Mouse (Mus musculus) heart, embryonic 11.5 days (tissue): Measurements from ENCODE around the gene Gprin1. TPM values are rescaled to one million over a fixed set of nuclear protein-coding genes. Genes with fewer than 3 reads are reported as not detected.
A peak's percentile ranks its signal among the peaks of the same experiment; 100 is the strongest.

Source experiments
- ATAC-seq: fragments of 200-750 bp; cut with Nextera tagmentation; replicated peaks from 2 replicates; pipeline ENCODE4 v1.8.0; 2017; ENCODE audit warnings: moderate library complexity; ENCODE audit not compliant: insufficient number of reproducible peaks, low FRiP score, low TSS enrichment
- H3K27ac ChIP-seq: fragments of 300-500 bp; sonication (generic); 2 replicates; pipeline ENCODE4 v1.5.1; 2014; ENCODE audit warnings: mild to moderate bottlenecking, low read depth, low read length
- H3K27me3 ChIP-seq: fragments of 300-500 bp; sonication (generic); 2 replicates; pipeline ENCODE4 v1.6.1; 2014; ENCODE audit warnings: mild to moderate bottlenecking, low read length, mixed read lengths; ENCODE audit not compliant: control insufficient read depth, insufficient read depth
- H3K36me3 ChIP-seq: fragments of 300-500 bp; sonication (generic); 2 replicates; pipeline ENCODE4 v1.6.1; 2014; ENCODE audit warnings: mild to moderate bottlenecking, low read length, moderate library complexity, mixed read lengths; ENCODE audit not compliant: control insufficient read depth, insufficient read depth
- H3K4me1 ChIP-seq: fragments of 300-500 bp; sonication (generic); 2 replicates; pipeline ENCODE4 v1.6.1; 2014; ENCODE audit warnings: low read length; ENCODE audit not compliant: control insufficient read depth, insufficient read depth
- H3K4me2 ChIP-seq: fragments of 300-500 bp; sonication (generic); 2 replicates; pipeline ENCODE4 v1.6.1; 2014; ENCODE audit warnings: mild to moderate bottlenecking, moderate library complexity
- H3K4me3 ChIP-seq: fragments of 300-500 bp; sonication (generic); 2 replicates; pipeline ENCODE4 v1.5.1; 2014; ENCODE audit warnings: low read depth, low read length
- H3K9ac ChIP-seq: fragments of 300-500 bp; sonication (generic); 2 replicates; pipeline ENCODE4 v1.6.1; 2014; ENCODE audit warnings: mild to moderate bottlenecking, low read depth, low read length, moderate library complexity
- H3K9me3 ChIP-seq: fragments of 300-500 bp; sonication (generic); replicated peaks from 2 replicates; pipeline ENCODE4 v1.6.1; 2016; ENCODE audit warnings: low read length; ENCODE audit not compliant: control insufficient read depth
- WGBS: fragments of 180-500 bp; shearing (Covaris S2); extraction: QIAGEN DNeasy Blood & Tissue Kit; methylation state at CpG from one replicate; pipeline ENCODE4 v1.1.7; 2014; ENCODE audit not compliant: insufficient replicate concordance; 5-methylcytosine and 5-hydroxymethylcytosine counted together
- polyA plus RNA-seq: library from polyadenylated mRNA; unstranded; fragments of >200 nt; fragmentation: Nextera tagmentation; extraction: Ambion mirVana; gene quantifications from 2 replicates; pipeline ENCODE4 v1.2.1, GENCODE M21; 2014

Gprin1 gene
- polyA plus RNA-seq, 1 experiment from 2014 or later: 0.13 TPM

DNA sequence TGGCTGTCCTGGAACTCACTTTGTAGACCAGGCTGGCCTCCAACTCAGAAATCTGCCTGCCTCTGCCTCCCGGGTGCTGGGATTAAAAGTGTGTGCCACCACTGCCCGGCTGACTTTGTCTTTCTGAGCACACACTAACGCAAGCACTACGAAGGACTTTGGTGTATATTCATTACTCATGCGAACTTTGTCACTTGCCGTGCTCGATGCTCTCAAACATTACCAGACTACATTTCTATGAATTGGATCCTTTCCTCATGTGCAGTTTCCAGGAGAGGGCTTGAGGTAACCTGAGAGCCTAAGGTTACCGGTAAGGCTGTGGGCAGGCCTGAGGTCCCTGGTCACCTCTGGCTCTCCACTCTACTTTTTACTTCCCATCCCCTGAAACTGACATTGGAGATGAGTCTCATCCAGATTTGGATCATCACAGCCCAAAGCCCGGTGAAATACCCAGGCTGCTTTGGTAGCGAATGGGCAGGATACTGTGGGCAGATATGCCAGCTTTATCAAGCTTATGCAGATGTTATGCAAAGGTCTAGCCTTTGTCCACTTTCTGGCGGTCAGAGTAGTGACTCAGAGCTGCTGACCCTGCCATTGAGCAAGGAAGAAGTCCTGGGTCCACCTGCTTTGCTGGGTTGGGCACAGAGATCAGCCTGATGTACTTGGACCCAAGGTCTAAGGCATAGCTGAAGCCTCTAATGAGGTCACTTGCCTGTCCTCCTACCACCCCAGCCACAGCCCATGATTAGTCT lies 54.0 kb downstream of the Gprin1 start:
- Histone ChIP-seq H3K27me3 (no peaks in the 10 kb centered on the region), H3K4me3 (no peak overlapping the region), H3K27ac (no peak overlapping the region), H3K9ac (no peak overlapping the region), H3K4me1 (peaks cover 10% of the 10 kb centered on the region), H3K9me3 (no peaks in the 10 kb centered on the region), H3K4me2 (no peak overlapping the region), H3K36me3 (no peaks in the 10 kb centered on the region)
- no peak for ATAC-seq
- 83% methylated on average over 11 of the region's 11 CpGs for WGBS

DNA sequence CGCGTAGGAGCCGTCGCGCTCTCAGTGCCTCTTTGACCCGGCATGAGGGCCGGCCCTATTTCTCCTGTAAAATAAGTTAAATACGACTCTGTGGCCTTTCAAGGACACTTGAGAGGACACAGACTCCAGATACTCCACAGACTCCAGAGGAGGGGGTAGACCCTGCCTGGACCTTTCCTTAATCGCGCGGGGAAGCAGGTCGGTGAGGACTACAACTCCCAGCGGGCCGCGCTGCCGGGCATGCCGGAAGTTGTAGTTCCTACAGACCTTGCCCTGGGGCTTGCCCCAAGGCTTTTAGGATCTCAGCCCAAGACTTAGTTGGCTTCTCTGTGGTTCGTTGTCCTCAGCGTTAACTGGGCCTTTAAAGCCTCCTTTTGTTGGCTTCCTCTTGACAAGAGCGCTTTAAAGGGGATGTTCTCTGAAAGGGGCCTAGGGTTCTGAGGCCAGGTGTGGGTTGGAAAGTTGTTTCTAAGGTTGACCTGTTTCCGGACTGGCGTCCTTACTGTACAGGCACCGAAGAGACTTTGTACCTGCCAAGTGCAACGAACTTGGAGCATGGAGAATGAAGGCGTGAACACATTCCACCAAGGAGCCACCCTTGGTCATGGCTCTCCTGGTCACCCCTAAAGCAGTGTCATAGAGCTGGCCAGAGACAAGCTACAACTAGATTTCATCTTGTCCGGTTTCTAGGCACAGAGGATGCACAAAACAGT lies 55.2 kb downstream of the Gprin1 start:
- Histone ChIP-seq H3K9ac (peak overlapping the region; percentile 93), H3K9me3 (no peaks in the 10 kb centered on the region), H3K4me2 (peak overlapping the region; percentile 63), H3K4me1 (peaks cover 10% of the 10 kb centered on the region), H3K27ac (peak overlapping the region; percentile 97), H3K36me3 (no peaks in the 10 kb centered on the region), H3K4me3 (peak overlapping the region; percentile 85), H3K27me3 (no peaks in the 10 kb centered on the region)
- WGBS: 15% methylated on average over 26 of the region's 26 CpGs
- peak; percentile 74 for ATAC-seq

- H3K27ac ChIP-seq: peak within 1 kb of the TSS; percentile 97
- H3K4me3 ChIP-seq: peak within 1 kb of the TSS; percentile 85
- peaks cover 12% of the 10 kb centered on the region for H3K4me1 ChIP-seq
- WGBS: under 1% methylated on average over 90 of the region's 92 CpGs
- no peaks in the 10 kb centered on the region for H3K36me3 ChIP-seq
- ATAC-seq: peak; percentile 98
- H3K27me3 ChIP-seq: no peaks in the 10 kb centered on the region
- H3K9ac ChIP-seq: peak within 1 kb of the TSS; percentile 93
- peak within 1 kb of the TSS; percentile 84 for H3K4me2 ChIP-seq
- no peaks in the 10 kb centered on the region for H3K9me3 ChIP-seq
Observed at GRCm38 (mm10) chr13:54693558-54694347, 55.9 kb downstream of the Gprin1 start, which contains the start of gene Rnf44. Rnf44 (minus strand) TSS chr13:54693907.

DNA sequence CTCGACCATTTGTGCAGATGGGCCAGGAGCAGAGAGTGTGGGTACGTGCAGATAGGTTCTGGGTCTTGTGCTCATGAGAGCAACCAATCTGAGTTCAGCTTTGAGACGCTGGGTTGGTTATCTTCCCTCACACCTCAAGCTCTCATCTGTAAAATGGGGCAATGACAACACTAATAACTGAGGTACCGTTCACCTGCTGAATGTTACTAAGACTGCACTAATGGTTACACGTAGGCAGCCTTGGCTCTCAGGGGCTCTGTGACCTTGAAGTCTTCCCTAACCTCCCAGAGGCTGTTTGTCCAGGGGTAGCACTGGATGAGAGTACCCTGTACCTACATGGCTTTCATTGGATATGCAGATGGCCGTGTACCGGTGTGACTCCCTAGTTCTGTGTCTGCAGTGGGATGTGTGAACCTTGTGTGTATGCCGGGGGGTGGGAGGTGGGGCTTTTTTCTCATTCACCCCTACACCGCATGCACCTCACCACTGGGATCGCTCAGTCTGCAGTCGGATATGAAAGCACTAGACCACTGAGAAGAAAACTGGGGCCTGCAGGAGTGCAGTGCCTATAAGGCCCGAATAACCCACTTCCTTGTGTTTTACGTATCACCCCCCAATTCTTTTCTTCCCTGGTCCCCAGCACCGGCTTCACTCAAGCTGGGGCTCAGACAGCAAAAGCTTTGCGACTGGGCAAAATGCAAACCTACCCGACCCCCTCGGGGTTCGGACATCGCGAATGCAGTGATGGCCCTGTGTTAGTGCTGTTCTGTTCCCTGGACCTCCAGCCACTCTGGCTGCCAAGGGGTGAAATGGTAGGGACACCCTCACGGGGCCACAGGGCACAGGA lies 56.7 kb downstream of the Gprin1 start:
- WGBS: 10% methylated on average over 21 of the region's 21 CpGs
- Histone ChIP-seq H3K4me3 (peak overlapping the region; percentile 85), H3K4me2 (peak overlapping the region; percentile 84), H3K27me3 (no peaks in the 10 kb centered on the region), H3K4me1 (peaks cover 17% of the 10 kb centered on the region), H3K36me3 (no peaks in the 10 kb centered on the region), H3K9me3 (no peaks in the 10 kb centered on the region), H3K27ac (peak overlapping the region; percentile 97), H3K9ac (peak overlapping the region; percentile 93)
- ATAC-seq: no peak

DNA sequence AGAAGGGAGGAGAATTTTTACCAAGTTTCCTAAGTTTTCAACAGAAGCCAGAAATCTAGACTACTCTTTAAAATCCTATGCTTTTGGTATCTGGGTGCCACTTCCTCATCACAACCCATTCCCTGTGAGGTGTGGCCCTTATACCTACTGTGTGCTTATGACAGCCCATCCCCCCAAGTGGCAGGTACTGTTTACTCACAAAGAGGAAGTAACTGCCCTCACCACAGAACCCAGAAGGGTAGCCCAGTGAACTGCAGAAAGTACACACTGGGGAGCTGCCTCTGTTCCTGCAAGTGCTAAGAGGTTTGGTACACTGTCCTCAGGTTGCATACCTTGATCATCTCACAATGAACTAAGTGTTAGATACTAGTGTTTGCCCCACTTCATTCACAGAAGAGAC lies 57.9 kb downstream of the Gprin1 start:
- Histone ChIP-seq H3K4me3 (no peak overlapping the region), H3K4me2 (peak overlapping the region; percentile 84), H3K36me3 (no peaks in the 10 kb centered on the region), H3K9ac (peak overlapping the region; percentile 93; the same call in 1 of the 2 replicates), H3K27me3 (no peaks in the 10 kb centered on the region), H3K27ac (no peak overlapping the region), H3K9me3 (no peaks in the 10 kb centered on the region), H3K4me1 (peaks cover 17% of the 10 kb centered on the region)
- ATAC-seq: no peak

GRCm38 (mm10) chr13:54690151-54690740 lies 59.4 kb downstream of the Gprin1 start:
- H3K36me3 ChIP-seq: no peaks in the 10 kb centered on the region
- peaks cover 26% of the 10 kb centered on the region for H3K4me1 ChIP-seq
- peak overlapping the region; percentile 22; the same call in 1 of the 2 replicates for H3K9ac ChIP-seq
- no peak for ATAC-seq
- no peak overlapping the region; the same call in 1 of the 2 replicates for H3K27ac ChIP-seq
- no peak overlapping the region for H3K4me2 ChIP-seq
- WGBS: 87% methylated on average over 8 of the region's 8 CpGs
- H3K9me3 ChIP-seq: no peaks in the 10 kb centered on the region
- no peaks in the 10 kb centered on the region for H3K27me3 ChIP-seq
- H3K4me3 ChIP-seq: no peak overlapping the region

DNA sequence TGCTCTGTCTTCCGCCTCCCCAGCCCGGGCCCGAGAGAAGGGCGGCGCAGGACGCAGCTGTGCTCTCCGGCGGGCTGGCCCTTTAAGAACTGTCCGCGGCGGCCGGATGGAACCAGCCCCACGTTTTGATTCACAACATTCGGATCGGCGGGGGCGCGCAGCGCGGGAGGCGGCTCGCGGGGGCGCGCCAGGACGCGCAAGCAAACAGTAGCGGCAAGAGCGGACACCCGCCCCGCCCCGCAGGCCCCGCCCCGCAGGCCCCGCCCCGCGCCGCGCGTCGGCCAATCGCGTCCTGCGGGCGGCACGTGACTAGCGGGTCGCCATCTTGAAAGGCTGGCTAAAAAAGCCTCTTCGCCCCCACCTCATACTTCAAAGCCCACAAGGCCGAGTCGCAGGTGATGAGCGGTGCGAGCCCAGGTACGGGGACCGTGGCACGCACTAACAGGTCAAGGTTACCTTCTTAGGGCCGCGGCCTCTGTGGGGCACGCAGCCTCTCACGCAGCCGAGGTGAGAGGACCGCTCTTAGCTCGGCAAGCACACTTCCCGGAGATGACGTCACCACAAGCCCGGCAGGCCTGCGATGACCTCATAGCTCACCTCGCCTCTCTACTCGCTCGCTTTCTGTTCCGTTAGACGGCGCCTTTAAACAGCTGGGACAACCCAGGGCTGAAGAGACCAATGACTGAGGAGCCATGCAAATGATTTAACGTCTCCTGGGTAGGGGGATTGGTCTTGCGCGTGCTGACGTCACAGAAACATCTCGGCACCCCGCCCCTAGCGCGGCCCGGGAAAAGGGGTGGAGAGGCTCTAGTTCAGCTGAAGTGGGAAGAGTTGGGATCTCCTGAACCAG lies 61.9 kb downstream of the Gprin1 start:
- ATAC-seq: peak; percentile 89
- Histone ChIP-seq H3K4me3 (peak overlapping the region; percentile 97), H3K36me3 (peaks cover 12% of the 10 kb centered on the region), H3K9me3 (no peaks in the 10 kb centered on the region), H3K4me1 (peaks cover 35% of the 10 kb centered on the region), H3K27ac (peak overlapping the region; percentile 98), H3K27me3 (no peaks in the 10 kb centered on the region), H3K4me2 (peak overlapping the region; percentile 84), H3K9ac (peak overlapping the region; percentile 96)
- WGBS: under 1% methylated on average over 75 of the region's 82 CpGs
